Mouse (Mus musculus) urinary bladder, adult 2 months (tissue): Measurements from ENCODE around the gene Six4. TPM values are rescaled to one million over a fixed set of nuclear protein-coding genes. Genes with fewer than 3 reads are reported as not detected.
"Not testable (repeated sequence)": the region's sequence is repeated elsewhere in the genome, so short reads cannot be mapped to it uniquely, and the experiment has no call there.

Source experiments
- DNase-seq: peaks from one replicate; pipeline ENCODE4 v3.0.0; 2022; ENCODE audit warnings: low spot score
- polyA plus RNA-seq: library from polyadenylated mRNA; depleted of rRNA; stranded (reverse); fragments of >200 nt; gene quantifications from 2 replicates; pipeline ENCODE4 v1.2.3, GENCODE M21; 2012; rRNA removed

The Six4 gene
- 3.9 and 4.0 TPM in 2 replicates for polyA plus RNA-seq

GRCm38 (mm10) chr12:73113196-73113595, at the start of gene Six4:
Gene Six4 (minus strand): TSS chr12:73113456.
- peak; percentile 63 for DNase-seq

DNA sequence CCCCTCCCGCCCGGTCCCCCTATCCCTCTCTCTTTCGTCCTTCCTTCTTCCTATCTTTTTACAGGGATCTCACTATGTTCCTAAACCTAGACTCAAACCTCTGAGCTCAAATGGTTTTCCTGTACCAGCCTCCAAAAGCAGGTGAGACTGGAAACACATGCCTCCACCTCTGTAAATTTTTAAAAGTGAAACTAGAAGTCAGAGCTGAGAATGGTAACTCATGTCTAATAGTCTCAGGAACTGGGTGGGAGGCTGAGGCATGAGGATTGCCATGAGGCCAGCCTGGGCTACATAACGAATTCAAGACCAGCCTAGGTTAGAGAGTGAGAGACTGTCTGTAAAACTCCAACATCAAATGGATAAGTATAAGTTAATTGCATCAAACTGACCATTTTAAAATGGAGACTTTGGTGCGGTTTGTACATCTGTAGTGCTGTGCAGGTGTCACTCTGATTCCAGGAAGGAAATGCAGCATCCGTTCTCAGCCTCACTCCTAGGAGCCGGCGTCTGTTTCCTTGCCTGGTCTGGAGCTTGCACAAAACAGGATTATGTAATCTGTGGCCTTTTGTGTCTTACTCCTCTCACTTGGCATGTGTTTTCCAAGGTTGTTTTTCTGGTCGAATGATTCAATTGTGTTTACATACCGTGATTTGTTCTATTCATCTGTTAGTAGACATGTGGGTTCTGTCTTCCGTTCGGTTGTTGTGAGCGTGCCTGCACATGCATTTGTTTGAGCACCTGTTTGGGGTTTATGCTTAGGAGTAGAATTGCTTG, 49.3 kb upstream of the Six4 start:
- DNase-seq, result no peak

DNA sequence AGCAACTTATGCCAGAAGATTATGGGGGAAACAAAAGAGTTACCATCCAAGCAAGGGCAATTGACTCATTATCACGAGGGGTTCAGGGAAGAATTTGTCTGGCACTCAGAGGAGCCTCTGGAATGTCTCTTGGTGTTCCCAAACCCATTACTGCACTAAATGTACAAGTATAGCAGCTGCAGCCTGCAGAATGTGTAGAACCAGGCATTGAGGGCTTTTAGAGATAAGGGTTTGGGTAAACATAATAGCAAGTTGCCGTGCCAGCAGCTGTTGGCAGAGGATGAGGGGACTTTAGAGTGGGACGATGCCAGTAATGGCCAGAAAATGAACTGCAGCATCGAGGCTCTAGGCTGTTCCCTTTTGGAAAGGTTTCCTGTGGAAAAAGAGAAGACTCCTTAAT, 47.1 kb upstream of the Six4 start:
- DNase-seq, result no peak

DNA sequence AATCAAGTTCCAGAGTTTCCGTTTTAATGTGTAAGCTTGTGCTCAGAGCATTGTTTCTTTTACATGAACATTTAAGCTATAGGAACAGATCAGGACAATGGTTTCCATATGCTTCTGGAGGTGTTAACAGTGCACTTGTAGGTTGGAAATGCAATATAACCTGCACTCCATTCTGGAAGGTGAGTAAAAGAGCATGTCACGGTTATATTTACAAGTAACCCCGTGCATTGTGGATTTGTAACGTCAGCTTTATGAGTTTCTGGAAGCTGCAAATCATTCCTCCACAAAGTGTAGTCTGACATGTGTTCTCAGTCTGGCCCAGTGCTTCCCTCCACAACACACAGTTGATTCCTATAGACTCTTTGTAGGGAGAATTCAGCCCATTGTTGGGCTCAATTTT, 40.9 kb upstream of the Six4 start:
- no peak for DNase-seq

DNA sequence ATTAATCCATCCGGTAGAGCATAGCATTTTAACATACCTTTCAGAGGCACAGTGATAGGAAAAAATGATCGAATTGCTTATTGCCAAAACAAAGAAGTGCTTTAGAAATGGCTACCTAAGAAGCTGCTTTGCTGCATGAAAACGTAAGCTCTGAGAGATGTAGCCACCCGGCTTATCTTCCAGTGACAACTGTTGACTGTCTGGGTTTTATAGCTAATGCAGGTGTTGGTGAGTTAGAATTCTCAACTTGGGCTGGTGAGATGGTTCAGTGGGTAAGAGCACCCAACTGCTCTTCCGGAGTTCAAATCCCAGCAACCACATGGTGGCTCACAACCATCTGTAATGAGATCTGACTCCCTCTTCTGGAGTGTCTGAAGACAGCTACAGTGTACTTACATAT, 37.8 kb upstream of the Six4 start:
- DNase-seq, result not testable (repeated sequence)

GRCm38 (mm10) chr12:73147236-73147635, 34.0 kb upstream of the Six4 start:
- DNase-seq, result no peak

DNA sequence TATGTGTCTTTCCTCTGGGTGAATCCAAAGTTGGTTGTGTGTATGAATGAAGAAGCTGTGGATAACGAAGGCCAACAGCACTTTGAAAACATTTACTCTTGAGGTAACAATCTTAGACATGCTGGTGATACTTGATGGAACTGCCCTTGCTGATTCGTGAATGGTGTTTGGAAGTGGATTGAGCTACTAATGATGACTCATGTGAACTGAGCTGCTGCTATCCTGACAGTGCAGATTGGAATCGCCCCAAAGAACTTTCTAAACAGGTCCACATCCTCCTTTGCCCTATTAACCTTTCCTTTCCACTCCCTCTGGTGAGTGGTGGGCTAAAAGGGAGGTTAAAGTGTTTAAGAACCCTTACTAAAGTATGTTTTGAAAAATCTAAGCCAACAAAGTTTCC, 27.5 kb upstream of the Six4 start:
- DNase-seq, result no peak

DNA sequence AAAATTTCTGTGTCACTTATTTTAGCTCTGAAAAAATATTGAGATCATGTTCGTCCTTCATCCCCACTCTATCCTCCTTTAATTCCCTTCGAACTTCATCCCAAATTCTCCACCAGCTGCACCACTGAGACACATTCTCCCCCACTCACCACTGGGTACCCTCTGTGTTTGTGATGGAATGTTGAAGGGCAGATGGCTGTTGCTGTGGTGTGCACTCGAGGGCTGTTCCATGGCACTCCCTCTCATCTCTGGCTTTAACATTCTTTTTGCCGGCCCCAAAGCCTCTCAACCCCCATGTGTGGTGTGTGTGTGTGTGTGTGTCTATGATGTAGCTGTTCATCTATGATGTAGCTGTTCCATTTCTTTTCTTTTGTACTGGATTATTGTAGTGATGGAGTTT, 12.0 kb upstream of the Six4 start:
- no peak for DNase-seq

DNA sequence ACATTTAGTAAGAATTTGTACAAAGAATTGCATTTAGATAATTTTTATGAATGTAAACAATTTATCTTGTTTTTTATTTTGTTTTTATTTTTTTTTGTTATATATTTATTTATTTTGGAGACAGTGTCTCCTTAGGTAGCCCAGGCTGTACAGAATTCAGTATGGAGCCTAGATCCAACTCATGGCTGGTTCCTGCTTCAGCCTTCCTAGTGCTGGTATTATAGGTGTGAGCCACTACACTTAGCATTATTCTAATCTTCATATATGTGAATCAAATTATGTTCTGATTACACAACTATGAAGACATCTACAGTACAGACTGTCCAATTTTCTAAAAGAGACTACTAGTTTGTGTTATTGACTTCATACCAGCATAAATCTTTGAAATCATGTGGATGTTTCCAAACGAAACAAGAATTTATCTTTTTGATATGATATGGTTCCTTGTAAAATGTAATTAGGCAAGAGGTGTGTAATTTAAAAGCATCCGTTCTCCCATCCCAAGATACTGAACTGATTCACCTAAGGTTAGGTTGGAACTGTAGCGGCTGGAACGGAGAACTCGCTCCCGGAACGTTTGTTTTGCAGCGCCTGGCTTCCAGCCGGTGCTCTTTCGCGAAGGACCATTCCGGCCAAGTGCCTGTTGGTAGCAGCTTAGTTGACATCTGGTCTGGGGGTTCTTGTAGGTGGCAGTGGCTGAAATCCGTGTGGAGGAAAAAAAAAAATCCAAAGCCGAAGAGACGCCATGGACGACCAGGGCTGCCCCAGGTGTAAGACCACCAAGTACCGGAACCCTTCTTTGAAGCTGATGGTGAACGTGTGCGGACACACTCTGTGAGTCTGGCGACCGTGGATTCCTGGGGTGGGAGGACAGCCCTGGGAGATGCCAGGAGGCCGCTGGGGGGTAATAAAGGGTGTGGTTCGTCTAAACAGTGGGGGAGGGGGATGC, 10.1 kb upstream of the Six4 start, which contains the start of gene Mnat1:
Gene Mnat1 (plus strand): TSS at position 625 of the 949 bp plus-strand sequence.
- peak; percentile 74 for DNase-seq

DNA sequence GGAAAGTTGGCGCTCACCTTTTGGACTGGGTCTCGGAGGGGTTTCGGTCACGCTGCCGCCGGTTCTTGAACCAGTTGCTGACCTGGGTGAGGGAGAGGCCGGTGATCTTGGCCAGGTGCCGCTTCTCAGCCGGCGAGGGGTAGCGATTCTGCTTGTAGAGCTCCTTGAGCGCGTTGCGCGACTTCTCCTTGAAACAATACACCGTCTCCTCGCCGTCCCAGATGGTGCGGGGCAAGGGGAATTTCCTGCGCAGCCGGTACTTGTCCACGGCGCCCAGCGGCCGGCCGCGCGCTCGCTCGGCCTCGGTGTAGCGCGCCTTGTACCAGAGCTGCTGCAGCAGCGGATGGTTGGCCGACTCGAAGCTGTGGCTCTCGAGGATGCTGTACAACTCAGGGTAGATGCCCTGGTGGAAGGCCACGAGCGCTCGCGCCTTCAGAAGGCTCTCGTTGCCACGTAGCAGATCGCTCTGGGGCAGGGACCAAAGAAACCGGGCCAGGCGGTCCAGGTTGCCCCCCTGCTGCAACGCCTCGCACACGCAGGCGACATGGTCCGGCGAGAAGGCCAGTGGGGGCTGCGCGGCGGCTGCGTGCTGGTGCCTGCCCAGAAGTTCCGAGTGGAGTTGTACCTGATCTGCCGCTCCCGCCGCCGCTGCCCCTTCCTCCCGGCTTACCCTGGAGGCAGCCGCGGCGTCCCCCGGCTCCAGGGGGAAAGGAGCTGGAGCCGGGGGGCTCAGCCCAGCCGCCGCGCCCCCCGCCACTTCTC, 749 bp downstream of the Six4 start:
- no peak for DNase-seq

DNA sequence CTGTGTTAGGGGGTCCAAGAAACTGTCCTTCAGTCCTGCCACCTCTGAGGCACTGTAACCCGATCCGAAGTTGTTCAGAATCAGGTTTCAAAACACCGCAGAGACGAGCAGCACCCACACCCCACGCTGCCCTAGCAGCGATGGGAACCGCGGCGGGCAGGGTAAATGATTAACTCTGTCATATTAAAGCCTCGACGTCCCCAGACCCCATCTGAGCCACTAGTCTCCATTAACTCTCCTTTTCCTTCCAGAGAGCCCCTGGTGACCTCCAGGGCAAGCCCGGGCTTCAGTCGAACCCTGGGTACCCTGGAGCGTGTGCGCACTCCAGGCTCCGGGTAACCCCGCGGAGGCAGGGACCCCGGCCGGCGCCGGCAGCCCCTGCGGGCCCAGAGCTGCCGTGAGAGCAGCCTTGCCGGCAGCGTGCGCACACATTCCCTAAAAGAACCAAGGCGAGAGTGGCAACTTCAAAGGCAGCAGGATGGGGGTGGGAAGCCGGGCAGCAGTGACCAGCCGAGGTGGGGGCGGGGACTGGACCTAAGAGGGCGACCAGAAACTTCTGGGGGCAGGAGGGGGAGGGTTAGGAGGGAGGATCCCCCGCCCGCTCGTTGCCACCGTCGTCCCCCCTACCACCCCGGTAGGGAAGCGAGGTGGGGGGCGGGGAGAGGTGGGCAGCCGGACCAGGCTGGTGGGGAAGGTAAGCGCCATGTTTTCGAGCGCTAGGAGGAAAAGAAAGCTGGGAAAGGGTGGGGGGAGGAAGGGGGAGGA, 1.5 kb downstream of the Six4 start:
- peak; percentile 45 for DNase-seq

- peak; percentile 39 for DNase-seq
Observed at GRCm38 (mm10) chr12:73110431-73111111, 2.7 kb downstream of the Six4 start.

DNA sequence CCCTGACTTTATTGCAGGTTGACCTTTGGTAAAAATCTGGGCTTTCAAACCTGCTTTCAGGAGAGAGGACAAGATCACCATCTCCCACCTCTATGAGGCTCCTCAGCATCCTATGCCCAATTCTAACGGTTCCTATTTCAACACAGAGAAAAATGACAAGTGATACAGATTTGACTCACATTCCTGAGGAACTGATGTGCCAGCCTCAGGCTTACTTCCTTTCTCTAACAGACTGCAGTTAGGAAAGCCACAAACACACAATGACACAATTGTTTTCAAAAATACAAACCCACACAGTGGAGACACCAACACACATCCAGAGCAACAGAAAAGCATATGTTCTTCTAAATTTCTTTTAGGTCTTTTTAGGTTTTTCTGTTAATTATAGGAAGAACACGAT, 5.4 kb downstream of the Six4 start:
- no peak for DNase-seq

- no peak for DNase-seq
Observed at GRCm38 (mm10) chr12:73103713-73104112, 9.5 kb downstream of the Six4 start.

- no peak for DNase-seq
Observed at GRCm38 (mm10) chr12:73098593-73098992, 14.7 kb downstream of the Six4 start.

DNA sequence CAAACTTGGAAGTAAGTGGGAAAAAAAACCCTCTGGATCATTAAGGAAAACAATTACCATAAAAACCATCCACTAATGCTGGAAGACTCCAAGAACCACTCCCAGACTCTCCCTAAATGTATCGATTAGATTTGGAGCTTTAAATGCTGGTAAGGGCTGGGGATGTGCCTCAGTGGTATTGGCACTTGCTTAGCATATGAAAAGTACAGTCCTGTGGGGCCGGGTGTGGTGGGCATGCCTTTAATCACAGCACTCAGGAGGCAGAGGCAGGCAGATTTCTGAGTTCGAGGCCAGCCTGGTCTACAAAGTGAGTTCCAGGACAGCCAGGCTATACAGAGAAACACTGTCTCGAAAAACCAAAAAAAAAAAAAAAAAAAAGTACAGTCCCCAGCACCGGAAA, 17.1 kb downstream of the Six4 start:
- DNase-seq, result not testable (repeated sequence)

DNA sequence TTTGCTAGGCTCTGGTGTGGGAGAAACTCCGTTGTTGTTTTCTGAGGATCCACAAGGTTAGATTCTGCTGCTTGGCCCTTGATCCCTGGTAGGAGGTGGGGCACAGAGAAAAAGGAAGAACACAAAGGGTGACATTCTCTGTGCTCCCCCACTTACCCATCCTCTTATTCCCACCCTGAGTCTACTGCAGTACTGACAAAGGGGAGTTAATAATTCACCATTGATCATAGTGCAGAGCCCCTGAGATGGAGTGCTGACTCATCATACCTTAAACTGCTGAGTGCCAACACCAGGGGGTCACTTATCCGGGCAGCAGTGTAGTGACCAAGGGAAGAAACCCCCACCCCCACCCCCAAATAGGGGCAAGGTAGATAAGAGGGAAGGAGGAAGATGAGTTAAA, 18.7 kb downstream of the Six4 start:
- DNase-seq, result no peak

DNA sequence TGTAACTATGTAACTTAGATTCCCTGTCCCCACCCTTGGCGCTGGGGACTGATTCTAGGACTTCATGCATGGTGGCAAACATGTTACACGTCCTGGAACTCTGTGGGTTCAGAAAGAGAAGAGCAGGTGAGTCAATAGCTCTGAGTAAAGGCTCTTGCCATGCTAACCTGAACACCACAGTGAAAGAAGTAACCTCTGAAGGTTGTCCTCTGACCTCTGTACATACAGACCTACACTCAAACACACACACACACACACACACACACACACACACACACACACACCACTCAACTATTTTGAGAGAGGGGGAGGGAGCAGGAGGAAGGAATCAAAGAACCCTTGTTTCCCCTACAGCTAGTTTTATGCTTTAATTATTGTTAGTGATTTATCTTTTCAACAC, 19.1 kb downstream of the Six4 start:
- no peak for DNase-seq

DNA sequence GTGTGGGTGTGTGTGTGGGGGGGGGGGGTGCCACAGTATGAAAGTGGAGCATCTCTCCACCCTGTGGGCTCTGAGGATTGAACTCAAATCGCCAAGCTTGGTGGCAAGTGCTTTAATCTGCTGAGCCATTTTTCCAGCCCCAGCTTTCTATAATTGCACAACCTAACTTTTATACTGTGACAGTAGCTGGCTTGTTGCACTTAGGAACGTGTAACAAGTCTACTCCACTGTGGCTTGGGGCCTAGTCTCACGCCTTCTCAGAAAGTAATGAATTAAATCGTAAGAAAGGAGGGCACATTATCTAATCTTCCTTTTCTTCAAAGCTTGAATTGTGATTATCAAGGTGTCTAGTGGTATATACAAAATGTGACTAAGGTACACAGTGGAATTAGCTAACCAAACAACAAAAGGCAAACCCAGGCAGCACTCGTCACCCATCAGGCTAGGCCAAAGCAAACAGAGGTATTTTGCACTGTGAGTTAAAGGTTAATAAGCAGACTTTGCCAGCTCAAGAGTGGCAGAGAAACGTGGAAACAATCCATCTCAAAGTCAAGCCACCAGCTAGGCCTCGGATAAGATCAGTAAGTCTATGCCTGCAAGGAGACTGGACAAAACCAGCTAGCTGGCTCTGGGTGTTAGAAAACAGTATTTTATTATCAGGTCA, 22.5 kb downstream of the Six4 start:
- no peak for DNase-seq

DNA sequence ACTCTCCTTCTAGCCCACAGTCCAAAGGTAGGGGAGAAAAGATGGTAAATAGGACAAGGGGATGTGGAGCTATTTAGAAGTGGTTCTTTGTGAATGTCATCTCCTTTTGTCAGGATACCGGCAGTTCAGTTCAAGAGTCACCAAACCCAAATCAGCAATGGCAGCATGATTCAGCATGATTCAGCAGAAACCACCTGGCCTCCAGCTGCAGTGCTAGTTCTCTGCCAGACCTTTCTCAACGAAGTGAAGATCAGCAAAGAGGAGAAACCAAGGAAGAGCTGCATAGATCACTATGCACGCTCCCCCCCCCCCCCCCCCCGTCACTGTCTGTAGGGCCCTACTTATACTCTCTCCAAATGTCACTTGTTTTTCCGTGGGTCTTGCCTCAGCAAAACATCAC, 24.3 kb downstream of the Six4 start:
- DNase-seq, result no peak
